Mouse (Mus musculus) adrenal gland, postnatal 4 days (tissue): Measurements from ENCODE around the gene Kdm8. TPM values are rescaled to one million over a fixed set of nuclear protein-coding genes. Genes with fewer than 3 reads are reported as not detected.

ENCODE experiments used
- DNase-seq, 2 experiments: peaks; one replicate each; pipeline ENCODE4 v3.0.0; 2021 to 2022; ENCODE audit warnings: low spot score in 2 of 2, mixed read lengths in 2 of 2
- total RNA-seq, 2 experiments: library from RNA; stranded (reverse); gene quantifications; 2 replicates each; pipeline ENCODE4 v1.2.3; 2021

Kdm8 gene
- total RNA-seq, 2 experiments from 2014 or later: 7.0 to 9.1 TPM

DNA sequence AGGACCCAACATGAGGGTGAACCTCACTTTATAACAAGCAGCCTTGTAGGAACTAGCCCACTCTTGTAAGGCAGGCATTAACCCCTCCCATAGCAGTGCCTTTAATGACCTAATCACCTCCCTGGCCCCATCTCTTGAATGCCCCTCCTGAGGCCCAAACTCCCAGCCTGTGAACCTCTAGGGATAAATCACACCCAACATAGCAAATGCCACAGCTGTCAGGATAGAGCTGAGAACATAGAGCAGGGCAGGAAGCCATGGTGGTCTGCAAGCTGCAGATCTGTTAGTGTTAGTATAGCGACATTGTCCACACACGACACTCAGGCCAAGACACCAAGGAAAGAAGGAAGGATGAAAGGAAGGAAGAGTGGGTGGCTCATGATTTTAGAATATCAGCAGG lies 6.6 kb downstream of the Kdm8 start:
- no peak for DNase-seq

GRCm38 (mm10) chr7:125453671-125454070 lies 9.2 kb downstream of the Kdm8 start:
- DNase-seq: no peak

- no peak for DNase-seq
Measured at GRCm38 (mm10) chr7:125462200-125462599, 17.7 kb downstream of the Kdm8 start.

GRCm38 (mm10) chr7:125469937-125470336 lies 25.5 kb downstream of the Kdm8 start:
- DNase-seq: peak in 1 of 2 experiments; percentile 51

GRCm38 (mm10) chr7:125470901-125471300 lies 26.4 kb downstream of the Kdm8 start:
- no peak for DNase-seq

DNA sequence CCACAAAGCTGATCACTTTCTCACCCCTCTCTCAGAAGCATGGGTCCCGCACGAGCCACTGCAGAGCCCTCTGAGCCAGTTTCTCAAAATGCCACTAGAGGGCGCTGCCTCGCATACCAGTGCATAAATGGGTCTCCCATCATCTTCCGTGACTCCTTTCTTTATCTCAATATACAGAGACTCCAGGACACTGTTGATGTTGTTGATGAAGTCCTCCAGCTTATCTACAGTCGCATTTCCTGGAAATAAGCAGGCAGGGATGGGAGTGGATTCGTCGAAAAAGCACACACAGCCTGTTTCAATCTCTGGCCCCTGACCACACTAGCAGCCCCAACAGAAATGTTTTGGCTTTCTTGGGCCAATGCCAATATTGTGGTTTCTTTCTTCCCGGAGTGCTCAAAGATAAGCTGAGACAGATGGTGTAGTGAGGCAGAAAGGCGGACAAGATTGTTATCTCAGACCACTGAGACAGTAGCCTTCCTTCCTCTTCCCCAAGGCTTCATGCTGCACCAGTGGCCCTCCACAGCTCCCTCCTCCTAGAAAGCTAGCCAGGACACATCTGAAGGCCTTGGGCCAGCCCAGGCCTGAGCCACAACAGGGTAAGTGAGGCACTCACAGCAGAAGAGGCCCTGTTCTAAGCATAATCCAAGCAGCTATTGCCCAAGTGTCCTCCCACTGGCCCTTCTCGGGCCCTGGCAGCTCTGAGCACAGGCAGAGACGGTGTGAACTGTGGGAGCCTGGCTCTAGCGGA lies 27.7 kb downstream of the Kdm8 start:
- DNase-seq: peak; percentile 35 to 58

DNA sequence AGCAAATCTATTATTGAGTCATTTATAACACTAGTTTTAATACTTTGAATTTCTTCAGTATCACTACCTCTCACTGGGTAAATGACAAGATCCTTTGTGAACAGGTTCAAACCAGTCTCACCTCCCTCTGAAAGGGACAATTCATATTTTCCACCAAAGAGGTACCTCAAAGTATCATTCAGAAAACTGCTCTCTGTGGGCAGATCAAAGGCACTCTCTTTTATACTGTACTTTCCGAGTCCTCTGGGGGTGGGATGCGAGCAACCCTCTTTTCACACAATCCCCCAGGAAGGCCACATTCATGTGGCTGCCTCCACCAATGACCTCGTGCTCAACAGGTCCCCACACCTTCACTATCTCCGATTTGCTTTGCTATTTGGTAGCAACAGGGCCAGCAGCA lies 30.1 kb downstream of the Kdm8 start:
- DNase-seq: no peak

DNA sequence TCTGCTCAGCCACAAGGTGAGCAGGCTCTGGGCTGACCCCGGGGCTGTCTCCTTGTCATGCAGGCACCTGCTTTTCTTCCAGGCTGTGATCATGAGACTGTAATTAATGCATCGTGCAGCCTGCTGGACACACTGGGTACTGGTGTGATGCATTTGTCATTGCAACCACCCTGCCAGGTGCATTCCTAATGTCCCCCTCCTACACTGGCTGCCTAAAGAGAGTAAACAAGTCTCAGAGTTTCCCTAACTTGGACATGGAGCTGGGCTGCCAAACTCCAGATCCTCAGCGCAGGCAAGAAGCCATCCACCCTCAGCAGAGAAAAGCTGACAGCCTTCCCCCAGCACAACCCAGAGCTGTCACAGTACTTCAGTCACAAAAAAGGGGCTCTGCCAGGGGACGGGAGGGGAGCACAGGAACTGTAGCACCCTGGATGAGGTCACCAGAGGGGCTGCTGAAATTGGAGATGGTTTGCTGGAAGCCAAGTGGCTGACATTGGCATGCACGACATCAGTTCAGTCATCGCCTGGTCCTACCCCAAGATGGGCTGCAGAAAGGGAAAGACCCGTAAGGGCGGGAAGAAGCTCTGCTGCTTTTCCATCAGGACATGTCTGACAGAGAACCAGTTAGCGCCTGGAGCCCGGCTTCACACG lies 31.2 kb downstream of the Kdm8 start:
- no peak for DNase-seq

- no peak for DNase-seq
Measured at GRCm38 (mm10) chr7:125478391-125478984, 34.0 kb downstream of the Kdm8 start.

DNA sequence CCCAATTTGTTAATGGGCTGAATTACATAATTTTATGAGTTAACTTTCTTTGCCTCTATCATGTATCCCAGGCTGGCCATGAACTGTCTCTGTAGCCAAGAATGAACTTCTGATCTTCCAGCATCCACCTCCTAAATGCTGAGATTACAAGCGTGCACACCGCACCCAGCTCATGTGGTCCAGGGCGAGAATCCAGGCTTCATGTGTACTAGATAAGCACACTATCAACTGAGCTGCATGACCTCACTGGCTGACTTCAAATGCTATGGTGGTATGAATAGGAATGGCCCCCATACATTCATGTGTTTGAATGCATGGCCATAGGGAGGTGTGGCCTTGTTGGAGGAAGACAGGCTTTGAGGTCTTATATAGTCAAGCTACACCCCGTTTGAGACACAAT lies 36.0 kb downstream of the Kdm8 start:
- DNase-seq: no peak

DNA sequence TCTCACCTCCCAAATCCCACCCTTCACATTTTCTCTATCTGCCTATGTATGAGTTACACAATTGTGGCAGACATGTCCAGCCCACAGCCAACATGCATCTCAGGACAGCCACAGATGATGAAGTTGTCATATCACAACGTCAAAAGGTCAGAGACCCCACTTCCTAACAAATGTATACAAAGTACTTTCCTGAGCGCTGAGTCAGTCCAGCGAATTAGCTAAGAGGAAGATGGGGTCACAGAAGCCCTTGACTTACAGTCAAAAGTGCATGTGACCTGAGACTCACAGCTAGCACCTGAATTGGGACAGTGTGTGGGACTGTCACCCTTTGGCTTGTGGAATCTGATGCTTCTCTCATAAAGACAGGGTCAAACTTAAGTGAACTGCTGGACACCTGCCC lies 37.9 kb downstream of the Kdm8 start:
- DNase-seq: no peak

- DNase-seq: no peak
Measured at GRCm38 (mm10) chr7:125482886-125483285, 38.4 kb downstream of the Kdm8 start.

- DNase-seq: no peak
Measured at GRCm38 (mm10) chr7:125484791-125485190, 40.3 kb downstream of the Kdm8 start.

GRCm38 (mm10) chr7:125486121-125486630 lies 41.7 kb downstream of the Kdm8 start:
- DNase-seq: no peak

DNA sequence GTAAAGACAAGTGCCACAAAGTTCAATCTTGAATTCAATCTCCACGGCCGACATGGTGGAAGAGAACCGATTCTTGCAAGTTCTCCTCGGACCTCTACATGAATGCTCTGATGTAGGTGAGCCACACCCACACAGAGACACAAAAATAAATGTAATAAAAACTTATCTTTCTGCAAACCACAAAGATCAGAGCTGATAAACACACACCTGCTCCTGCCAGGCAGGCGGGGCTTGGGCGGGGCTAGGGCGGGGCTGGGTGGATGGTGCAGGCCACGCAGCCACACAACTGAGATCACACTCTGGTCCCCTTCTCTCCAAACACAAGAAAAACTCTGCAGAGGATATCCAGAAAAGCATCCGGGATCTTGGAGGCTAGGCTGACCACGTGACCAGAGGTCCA lies 42.6 kb downstream of the Kdm8 start:
- no peak for DNase-seq

GRCm38 (mm10) chr7:125488706-125489105 lies 44.2 kb downstream of the Kdm8 start:
- no peak for DNase-seq

- no peak for DNase-seq
Measured at GRCm38 (mm10) chr7:125489636-125490035, 45.2 kb downstream of the Kdm8 start.

DNA sequence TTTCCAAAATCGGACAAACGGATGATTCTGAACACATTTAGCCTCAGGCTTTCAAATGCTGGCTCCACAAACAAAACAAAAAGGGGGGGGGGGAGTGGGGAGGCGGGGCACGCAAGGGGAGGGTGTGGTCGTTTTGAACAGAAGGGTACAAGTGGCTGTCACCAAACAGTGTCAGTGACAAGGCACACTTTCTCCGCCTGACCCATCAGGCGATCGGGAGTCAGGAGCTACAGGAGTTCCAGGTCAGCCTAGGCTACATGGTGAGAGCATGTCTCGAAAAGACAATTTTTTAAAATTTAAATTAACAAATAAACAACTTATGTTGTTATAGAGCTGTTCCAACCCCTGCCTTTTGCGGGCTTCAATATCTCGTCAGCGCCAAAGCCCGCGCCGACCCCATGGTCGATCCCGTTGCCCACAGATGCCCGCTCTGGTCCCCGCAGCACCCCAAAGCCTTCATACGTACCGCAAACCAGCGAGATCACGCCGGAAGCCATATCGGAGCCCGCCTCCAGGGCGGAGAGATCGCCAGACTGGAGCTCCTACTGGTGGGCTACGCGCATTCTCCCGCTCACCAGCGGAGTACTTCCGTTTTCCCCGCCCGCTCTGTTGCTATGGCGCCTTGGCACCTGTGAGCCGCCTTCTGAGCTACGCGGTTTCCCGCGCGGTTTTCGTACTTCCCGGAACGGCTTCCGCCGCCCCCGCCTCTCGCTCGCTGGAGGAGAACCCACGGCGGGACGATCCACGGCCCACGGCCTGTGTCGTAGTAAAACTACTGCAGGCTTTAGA lies 46.7 kb downstream of the Kdm8 start, which contains the start of gene Nsmce1:
Nsmce1 (minus strand) TSS at position 650 of the 789 bp plus-strand sequence.
- DNase-seq: peak; percentile 78 to 87

DNA sequence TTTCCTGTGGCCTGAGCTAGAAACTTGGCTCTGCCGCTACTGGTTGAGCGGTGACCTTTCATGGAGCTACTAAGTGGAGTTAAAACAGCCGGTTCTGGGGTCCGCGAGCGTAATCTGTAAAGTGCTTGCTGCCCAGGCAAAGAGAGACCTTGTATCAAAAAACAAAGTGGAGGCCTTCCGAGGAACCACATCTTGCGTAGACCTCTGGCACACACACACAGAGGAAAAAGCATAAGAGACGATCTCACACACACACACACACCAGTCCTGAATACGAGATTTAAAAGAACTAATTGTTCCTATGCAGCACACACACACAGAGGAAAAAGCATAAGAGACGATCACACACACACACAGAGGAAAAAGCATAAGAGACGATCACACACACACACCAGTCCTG lies 47.3 kb downstream of the Kdm8 start:
- DNase-seq: no peak

- no peak for DNase-seq
Measured at GRCm38 (mm10) chr7:125492551-125492950, 48.1 kb downstream of the Kdm8 start.

- no peak for DNase-seq
Measured at GRCm38 (mm10) chr7:125495864-125496440, 51.5 kb downstream of the Kdm8 start.
